24 mouse cellular contexts compared by ENCODE assay signal in genomic region chr10:115232513-115232912, GRCm38 (mm10). TPM values are rescaled to one million over a fixed set of nuclear protein-coding genes. Genes with fewer than 3 reads are reported as not detected.
DNase-seq lines count a peak whose midpoint lies in the region; ATAC-seq and TF ChIP-seq lines count a peak whose summit lies in the region.
"Had no signal": no experiment of that assay in that cellular context is flagged by ENCODE, and none has a peak within 500 bp of the region (broad histone marks: within the 10 kb centered on the region; RNA-seq: fewer than 3 reads in every experiment).

No protein-coding gene starts in this region.

- no peak overlapping the region for H3K4me3 ChIP-seq in forebrain, postnatal 0 days (ENCODE audit: low read depth, low read length)
- H3K4me3 ChIP-seq in forebrain, embryonic 13.5 days, result no peak overlapping the region
- H3K4me3 ChIP-seq in left cerebral cortex, adult 2 months, result no peak overlapping the region
- H3K4me3 ChIP-seq: gastrocnemius, adult 2 months; heart, embryonic 13.5 days; midbrain, embryonic 15.5 days; myocyte; neural tube, embryonic 13.5 days had no signal

- CTCF ChIA-PET in Patski (lab: Charles Lee), result interaction anchor here (1.0 to 1.4 kb wide), 5 partner anchors 9 to 34 kb away, joined by 3 read pairs; no protein-coding TSS in a partner anchor

- H3K4me1 ChIP-seq in forebrain, postnatal 0 days (ENCODE audit: insufficient read depth), result no peaks in the 10 kb centered on the region
- no peaks in the 10 kb centered on the region for H3K4me1 ChIP-seq in forebrain, embryonic 13.5 days
- H3K4me1 ChIP-seq: heart, embryonic 13.5 days; midbrain, embryonic 15.5 days; neural tube, embryonic 13.5 days had no signal

- TF ChIP-seq CTCF in forebrain, postnatal 0 days (IDR thresholded peaks at IDR 0.05; ENCODE audit: low read depth), result peak; percentile 49
- peak; percentile 11 for TF ChIP-seq CTCF in left cerebral cortex, adult 2 months (IDR thresholded peaks at IDR 0.05)
- peak; percentile 30 for TF ChIP-seq CTCF in Patski (IDR thresholded peaks at IDR 0.05)

- H3K27me3 ChIP-seq in forebrain, postnatal 0 days (ENCODE audit: insufficient read depth, low read length), result no peaks in the 10 kb centered on the region
- no peaks in the 10 kb centered on the region for H3K27me3 ChIP-seq in forebrain, embryonic 13.5 days
- H3K27me3 ChIP-seq in Patski, result no peaks in the 10 kb centered on the region
- H3K27me3 ChIP-seq: heart, embryonic 13.5 days; midbrain, embryonic 15.5 days; neural tube, embryonic 13.5 days had no signal

- no peak overlapping the region for H3K9ac ChIP-seq in forebrain, postnatal 0 days
- no peak overlapping the region for H3K9ac ChIP-seq in forebrain, embryonic 13.5 days
- H3K9ac ChIP-seq: liver, embryonic 14.5 days; midbrain, embryonic 15.5 days; neural tube, embryonic 13.5 days had no signal

- H3K36me3 ChIP-seq in forebrain, postnatal 0 days (ENCODE audit: insufficient read depth), result peaks cover 19% of the 10 kb centered on the region
- peaks cover 22% of the 10 kb centered on the region; the same call in 1 of the 2 replicates for H3K36me3 ChIP-seq in forebrain, embryonic 13.5 days (ENCODE audit: poor library complexity, severe bottlenecking)

- in situ Hi-C loops in Patski (cut with MboI; ENCODE audit: low pct_unique_long_range_greater_than_20kb), result no loop called here

- H3K9me3 ChIP-seq in forebrain, postnatal 0 days (ENCODE audit: low read length), result no peaks in the 10 kb centered on the region
- no peaks in the 10 kb centered on the region for H3K9me3 ChIP-seq in forebrain, embryonic 13.5 days (replicated peaks)
- H3K9me3 ChIP-seq: heart, embryonic 13.5 days; midbrain, embryonic 15.5 days; neural tube, embryonic 13.5 days had no signal

- intact Hi-C loops in left cerebral cortex, adult 2 months (cut with DNase I), result no loop called here
- intact Hi-C loops in left cerebral cortex, postnatal 4 days (cut with DNase I), result no loop called here

- 84% methylated on average over 3 of the region's 3 CpGs for WGBS in forebrain, postnatal 0 days
- 93% methylated on average over 3 of the region's 3 CpGs for WGBS in forebrain, embryonic 13.5 days

- peak; percentile 14 for DNase-seq in forebrain, postnatal 0 days
- no peak for DNase-seq in left cerebral cortex, adult 2 months (ENCODE audit: extremely low spot score in 1 of 2, low spot score in 2 of 2)
- DNase-seq in left cerebral cortex, postnatal 4 days, result no peak
- DNase-seq in 3T3-L1 (ENCODE audit: low read depth, low spot score) (peak; percentile 39), Patski (ENCODE audit: low read depth, low spot score) (no peak)
- DNase-seq in cerebellum, adult 9-10 months, result no peak
- no peak for DNase-seq in kidney, adult 18-20 months
- DNase-seq: adrenal gland, postnatal 14 days; gastrocnemius, adult 2 months; heart, postnatal 14 days; kidney, adult 9 months; kidney, postnatal 25 days; right cerebral cortex, adult 18-20 months; right cerebral cortex, postnatal 4 days; thymus, postnatal 36 days had no signal

- H3K4me2 ChIP-seq in forebrain, postnatal 0 days (ENCODE audit: low read depth), result no peak overlapping the region
- no peak overlapping the region for H3K4me2 ChIP-seq in forebrain, embryonic 13.5 days
- H3K4me2 ChIP-seq: heart, embryonic 13.5 days; midbrain, embryonic 15.5 days; neural tube, embryonic 13.5 days had no signal

- no peak for ATAC-seq in forebrain, postnatal 0 days
- no peak for ATAC-seq in forebrain, embryonic 13.5 days
- no peak for ATAC-seq in Patski
- ATAC-seq: midbrain, embryonic 15.5 days had no signal

- POLR2A ChIA-PET in Patski (lab: Charles Lee), result interaction anchor here (0.9 to 1.0 kb wide), 2 partner anchors 9 to 15 kb away, joined by 3 read pairs; no protein-coding TSS in a partner anchor

- no peak overlapping the region for H3K27ac ChIP-seq in forebrain, postnatal 0 days (ENCODE audit: low read depth, low read length)
- no peak overlapping the region for H3K27ac ChIP-seq in forebrain, embryonic 13.5 days
- no peak overlapping the region for H3K27ac ChIP-seq in left cerebral cortex, adult 2 months
- H3K27ac ChIP-seq: gastrocnemius, adult 2 months; heart, embryonic 13.5 days; liver, embryonic 14.5 days; midbrain, embryonic 15.5 days; neural tube, embryonic 13.5 days had no signal

RNA-seq across cellular contexts. Expression of gene Tbc1d15, which starts 18.8 kb away (rescaled TPM):
- 8.5 and 10.3 TPM in 2 replicates for total RNA-seq in forebrain, postnatal 0 days (2014; rRNA removed)
- 24.7 and 31.3 TPM in 2 replicates for polyA plus RNA-seq in forebrain, postnatal 0 days (2015; fragmentation: Nextera tagmentation; extraction: Ambion mirVana)
- 39.6 and 41.5 TPM in 2 replicates for polyA plus RNA-seq in forebrain, embryonic 13.5 days (2015; fragmentation: Nextera tagmentation; extraction: Ambion mirVana)
- total RNA-seq in left cerebral cortex, adult 2 months (2021), result 10 to 100 TPM; 53.6 to 56.9 TPM
- total RNA-seq in left cerebral cortex, postnatal 4 days (2021), result 10 to 100 TPM; 37.0 to 38.4 TPM
- polyA plus RNA-seq in Patski (2021), result 116 TPM

RNA-seq across cellular contexts. Expression of gene Tph2, which starts 47.7 kb away (rescaled TPM):
- 0.10 and 0.46 TPM in 2 replicates for total RNA-seq in forebrain, postnatal 0 days (2014; rRNA removed)
- polyA plus RNA-seq in forebrain, postnatal 0 days (2015; fragmentation: Nextera tagmentation; extraction: Ambion mirVana), result 0.78 and 1.0 TPM in 2 replicates
- polyA plus RNA-seq in forebrain, embryonic 13.5 days (2015; fragmentation: Nextera tagmentation; extraction: Ambion mirVana), result 0.06 and 0.10 TPM in 2 replicates
- total RNA-seq in left cerebral cortex, adult 2 months (2021), result under 1 TPM; 0.72 to 0.79 TPM
- total RNA-seq in left cerebral cortex, postnatal 4 days (2021), result under 1 TPM; 0.48 to 0.70 TPM
- not detected for polyA plus RNA-seq in Patski (2021)
- total RNA-seq: adrenal gland, postnatal 14 days; gastrocnemius, adult 2 months; granulocyte monocyte progenitor cell, adult 5-6 weeks; heart, postnatal 14 days had no signal
- polyA plus RNA-seq: heart, embryonic 13.5 days; liver, embryonic 14.5 days; lung, embryonic 16.5 days; stomach, embryonic 14.5 days had no signal

Comparison
In these comparisons a context has a peak if more than half of its experiments do, and no peak if none do; other contexts are left out.
1. DNase-seq: peak in forebrain, postnatal 0 days (single experiment) and 3T3-L1 (single experiment); none in left cerebral cortex, adult 2 months (0 of 2), left cerebral cortex, postnatal 4 days (single experiment), Patski (single experiment), cerebellum, adult 9-10 months (single experiment) and kidney, adult 18-20 months (single experiment).
2. Peak in every context shown above with its lines, with median percentiles within 50 percentile points of each other: CTCF ChIP-seq.